Mouse (Mus musculus) frontal cortex, postnatal 14 days (tissue): ENCODE data around the gene Mylk4.

ENCODE experiments used
- DNase-seq, 2 experiments: peaks; one replicate each; pipeline ENCODE4 v3.0.0; 2022; ENCODE audit warnings: low spot score in 2 of 2

The Mylk4 gene

DNA sequence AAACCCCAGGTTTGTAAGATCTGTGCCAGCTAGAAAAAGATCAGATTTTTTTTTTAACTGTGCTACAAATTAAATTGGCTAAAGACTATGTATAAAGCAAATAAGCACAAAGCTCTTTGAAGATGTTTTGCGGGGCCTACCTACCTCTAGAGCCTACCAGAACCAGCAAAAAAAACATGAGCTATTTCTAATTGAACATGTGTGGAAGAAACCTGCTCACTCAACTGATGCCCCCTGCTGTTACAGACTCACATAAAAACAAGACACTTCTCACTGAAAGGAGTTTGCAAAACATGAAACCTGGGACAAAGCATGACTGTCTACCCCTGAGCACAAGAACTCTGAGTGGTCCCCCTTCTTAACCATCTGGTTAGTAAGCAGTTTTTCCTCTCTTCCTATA is 13.3 kb upstream of the Mylk4 start:
- DNase-seq, result no peak

DNA sequence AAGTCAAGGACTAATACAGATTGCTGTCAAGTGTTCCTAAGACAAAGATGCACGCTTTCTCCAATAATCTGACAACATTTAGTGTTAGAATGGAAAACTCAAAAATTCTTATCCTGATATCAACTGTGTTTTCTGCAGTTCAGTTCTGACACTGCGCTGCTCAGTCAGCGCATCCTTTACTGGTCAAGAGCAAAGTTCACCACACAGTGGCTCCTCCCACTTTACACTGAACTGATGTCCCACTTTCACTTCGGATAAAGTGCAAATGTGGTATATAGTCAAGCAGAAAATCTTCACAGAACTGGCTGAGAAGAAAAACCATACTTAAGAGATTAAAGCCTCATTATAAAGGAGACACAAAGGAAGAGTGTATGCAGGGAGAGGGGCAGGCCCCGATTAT is 11.4 kb upstream of the Mylk4 start:
- no peak for DNase-seq

DNA sequence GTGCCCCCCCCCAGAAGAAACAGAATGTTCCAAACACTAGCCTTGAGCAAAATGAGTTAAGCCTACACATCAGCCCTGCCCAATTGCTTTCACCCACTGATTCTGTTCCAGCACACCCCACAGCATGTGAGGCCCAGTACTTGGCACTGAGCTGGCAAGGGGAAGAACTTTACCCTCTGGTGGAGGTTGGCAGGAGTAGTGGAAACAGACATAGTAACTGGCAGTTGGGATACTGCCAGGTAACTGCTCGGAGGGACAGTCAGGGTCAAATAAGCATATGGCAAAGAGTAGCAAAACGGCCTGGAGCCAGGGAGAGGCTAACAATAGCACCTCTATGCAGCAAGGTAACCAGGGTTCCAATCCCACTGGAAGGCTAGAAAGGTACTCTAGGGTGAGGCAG is 10.9 kb upstream of the Mylk4 start:
- no peak for DNase-seq

DNA sequence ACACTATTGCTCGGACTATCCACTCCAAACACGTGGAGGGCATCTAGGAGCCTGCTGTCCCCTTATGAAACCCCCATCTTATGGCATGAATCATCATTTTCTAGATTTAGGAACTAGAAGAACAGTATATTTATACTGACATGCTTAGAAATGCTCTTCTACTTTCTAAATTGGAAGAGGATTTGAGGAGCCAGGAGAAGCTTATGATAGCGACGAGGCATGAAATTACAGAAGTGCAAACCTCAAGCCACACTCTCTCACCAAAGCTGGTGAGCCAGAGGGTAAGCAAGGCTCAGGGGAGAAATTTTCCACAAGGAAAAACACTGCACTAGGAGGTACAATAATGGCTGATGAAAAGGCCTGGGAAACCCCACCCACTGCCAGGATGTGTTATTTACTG is 6.0 kb upstream of the Mylk4 start:
- no peak for DNase-seq

DNA sequence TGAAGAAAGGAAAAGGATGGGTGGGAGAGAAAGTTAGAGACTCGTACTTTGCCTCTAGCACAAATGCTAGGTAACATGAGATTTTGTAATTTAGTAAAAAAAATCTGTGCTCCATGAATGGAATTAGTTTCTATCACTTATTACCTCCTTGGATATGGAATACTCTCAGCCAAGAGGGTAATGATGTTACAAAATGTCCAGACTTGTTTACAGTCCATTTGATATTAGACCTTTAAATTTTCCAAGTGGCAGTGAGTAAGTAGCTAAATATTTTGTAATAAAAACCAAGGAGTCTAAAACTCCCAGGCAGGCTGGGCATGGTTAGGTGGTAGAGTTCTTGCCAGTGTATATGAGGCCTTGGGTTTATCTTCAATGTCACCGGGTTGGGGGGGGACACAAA is 3.8 kb upstream of the Mylk4 start:
- DNase-seq, result no peak

DNA sequence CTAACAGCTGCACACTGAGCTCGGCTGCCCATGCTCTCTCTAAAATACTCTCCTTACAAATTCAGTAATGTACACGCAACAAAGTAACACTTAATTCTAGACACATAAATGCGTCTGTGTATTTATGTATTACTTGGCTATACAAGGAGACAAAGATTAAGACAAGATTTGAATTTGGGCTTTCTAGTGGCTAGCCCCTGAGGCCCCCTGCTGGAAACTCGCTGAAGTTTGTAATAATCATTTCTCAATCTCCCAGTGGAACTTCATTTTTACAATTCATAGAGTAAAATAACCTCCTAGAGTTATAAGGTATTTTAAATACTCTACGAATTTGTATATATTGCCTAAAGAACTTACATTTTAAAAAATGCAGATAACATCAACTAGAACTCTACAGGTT is 699 bp downstream of the Mylk4 start:
- DNase-seq, result no peak

DNA sequence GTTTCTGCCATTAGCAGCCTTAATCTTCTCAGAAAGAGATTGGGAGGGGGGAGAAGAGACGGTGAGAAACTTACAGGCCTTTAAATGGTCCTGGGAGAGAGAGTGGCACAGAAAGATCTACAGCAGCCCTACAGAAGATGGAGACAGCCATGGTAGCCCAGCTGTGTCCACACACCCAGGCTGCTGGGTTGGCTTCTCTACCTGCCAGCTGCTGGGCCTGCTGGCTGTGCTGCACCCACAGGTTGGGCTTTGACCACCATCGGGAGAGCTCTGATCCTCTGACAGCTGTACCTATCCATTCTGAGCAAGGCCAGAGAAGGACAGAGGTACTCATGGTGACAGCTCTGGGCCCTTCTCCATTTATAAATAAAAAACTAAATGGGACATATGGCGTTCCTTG is 4.9 kb downstream of the Mylk4 start:
- no peak for DNase-seq

DNA sequence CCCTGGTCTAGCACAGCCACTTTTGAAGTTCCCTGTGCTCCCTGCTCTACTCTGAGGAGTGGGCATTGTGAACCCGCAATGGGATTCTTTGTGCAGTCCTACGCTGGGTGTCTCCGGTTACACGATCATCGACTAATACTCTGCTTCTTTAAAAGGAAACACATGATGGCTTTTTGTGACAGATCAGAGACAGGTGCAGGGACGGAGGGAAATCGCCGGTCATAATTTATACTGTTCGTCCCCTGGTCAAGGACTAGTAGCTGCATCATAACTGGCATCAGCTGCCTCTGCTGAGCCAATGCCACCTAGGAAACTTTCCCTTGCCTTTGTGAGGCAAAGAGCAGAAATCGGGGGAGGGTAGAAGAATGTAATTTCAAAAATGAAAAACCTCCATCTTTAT is 7.4 kb downstream of the Mylk4 start:
- DNase-seq, result no peak

DNA sequence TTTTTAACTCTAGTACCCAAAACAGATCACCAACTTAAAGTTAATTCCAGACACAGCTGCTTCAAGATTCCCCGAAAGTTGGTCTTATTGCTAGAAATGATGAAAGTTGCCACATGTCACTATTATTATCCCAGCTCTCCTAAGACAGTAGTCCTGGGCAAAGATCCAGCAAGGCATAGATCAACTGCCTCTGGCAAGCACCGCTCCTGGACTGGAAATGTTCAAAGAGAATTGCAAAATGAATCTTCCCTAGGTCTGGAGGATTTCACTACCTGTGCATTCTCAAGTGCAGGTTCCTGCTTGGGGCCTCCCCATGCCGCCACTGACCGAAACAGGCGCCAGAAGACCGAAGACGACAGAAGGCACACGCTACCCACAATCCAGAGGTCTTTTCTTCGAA is 7.9 kb downstream of the Mylk4 start:
- DNase-seq, result no peak

DNA sequence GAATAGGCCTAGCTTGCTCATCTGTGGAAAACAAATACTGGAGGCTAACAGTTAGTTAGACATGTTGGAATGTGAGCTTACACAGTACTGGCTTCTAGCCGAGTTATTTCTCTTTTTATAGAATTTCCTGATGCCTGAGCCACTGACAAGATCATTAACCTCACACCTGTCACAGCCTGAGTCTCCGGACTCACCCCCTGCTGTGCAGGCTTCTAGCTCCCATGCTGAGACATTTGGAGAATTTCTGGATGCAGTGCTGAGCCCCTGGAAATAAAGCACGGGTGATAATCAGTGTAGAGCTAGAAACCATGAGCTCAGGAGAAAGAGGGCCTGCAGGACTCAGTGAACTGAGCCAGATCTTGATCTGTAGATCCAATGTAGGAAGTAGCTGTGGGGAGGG is 13.8 kb downstream of the Mylk4 start:
- no peak for DNase-seq

DNA sequence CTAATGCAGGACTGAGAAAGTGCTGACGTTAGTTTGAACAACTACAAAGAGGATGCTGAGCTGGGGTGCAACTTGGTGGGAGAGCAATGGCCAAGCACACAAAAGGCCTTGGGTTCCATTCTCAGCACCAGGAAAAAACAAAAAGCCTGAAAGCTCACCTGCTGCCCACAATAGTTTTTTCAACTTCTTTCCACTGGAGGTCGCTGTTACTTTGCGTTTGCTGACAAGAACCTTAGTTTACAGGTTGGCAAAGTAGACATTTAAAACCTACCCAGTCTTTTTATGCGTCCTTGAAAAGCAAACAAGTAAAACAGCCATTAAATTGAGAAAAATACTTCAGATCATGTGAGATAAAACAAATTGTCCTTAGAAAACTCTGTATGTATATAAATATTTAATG is 15.7 kb downstream of the Mylk4 start:
- no peak for DNase-seq

DNA sequence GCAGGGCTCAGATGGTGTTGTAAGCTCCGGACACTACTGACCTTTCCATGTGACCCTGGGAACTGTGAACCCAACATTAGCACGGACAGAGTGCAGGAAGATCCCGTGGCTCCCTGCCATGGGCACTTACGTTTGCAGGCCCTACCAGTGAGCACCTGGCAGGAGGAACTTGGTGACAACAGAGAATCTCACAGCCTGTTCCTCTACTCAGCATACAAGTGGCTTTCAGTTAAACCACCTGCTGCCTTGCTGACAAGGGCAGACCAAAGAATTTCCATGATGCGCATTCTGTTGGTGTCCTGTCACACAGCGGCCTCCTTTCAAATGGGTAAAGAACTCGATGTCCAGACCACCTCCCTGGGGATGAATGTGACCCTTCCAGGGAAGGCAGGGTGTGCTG is 19.3 kb downstream of the Mylk4 start:
- no peak for DNase-seq

DNA sequence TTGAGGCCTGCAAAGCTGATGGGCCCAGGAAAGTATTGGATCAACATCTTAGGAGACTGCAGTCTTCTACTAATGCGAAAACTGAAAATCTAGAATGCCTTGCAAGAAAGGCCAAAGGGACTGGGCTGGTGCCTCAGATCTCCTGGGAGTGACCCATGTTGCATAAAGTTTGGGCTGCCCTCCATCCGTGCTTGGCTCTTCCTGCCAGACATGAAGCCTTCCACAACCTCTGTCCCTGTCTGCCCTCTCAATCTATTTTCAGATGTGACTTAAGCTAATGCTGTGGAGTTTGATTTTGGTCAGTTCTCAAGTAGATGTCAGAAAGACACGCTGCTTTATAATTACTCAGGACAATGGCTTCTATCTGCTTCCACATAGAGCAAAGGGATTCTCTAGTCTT is 20.6 kb downstream of the Mylk4 start:
- no peak for DNase-seq

DNA sequence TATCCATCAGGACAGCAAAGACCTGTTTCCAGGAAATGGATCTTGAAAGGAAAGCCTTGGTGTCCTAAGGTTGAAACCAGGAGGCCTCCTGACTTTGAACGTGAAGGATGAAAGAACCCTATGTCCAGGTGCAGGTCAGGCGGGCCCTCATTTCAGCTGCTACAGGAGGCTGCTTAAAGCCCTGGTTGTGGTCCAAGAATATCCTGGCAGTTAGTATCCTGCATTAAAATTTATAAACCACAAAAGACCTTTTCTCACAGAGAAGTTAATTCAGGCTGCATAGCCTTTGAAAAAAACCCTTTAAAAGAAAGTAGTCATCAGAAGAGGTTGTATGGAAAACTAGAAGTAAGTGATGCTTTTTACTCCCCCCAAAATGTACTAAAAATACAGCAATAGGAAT is 23.0 kb downstream of the Mylk4 start:
- no peak for DNase-seq

DNA sequence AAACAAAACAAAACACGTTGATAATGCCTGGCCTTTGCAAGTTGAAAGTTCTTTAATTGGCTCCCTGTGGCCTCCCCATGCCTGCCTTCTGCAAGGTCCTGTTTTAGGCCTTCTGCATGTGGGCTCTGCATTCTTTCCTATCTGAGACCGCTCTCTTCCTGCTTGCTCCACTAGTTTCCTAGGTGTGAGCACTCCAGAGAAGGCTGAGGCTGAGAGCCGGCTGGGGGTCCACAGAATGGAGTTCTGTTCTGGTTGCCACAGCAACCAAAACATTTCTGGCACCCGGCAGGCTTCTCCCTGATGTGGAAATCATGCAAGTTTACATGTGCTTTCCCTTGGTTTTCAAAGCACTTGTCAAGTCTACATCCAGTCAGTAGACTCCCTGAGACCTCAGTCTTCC is 24.7 kb downstream of the Mylk4 start:
- DNase-seq, result peak in 1 of 2 experiments; percentile 15

DNA sequence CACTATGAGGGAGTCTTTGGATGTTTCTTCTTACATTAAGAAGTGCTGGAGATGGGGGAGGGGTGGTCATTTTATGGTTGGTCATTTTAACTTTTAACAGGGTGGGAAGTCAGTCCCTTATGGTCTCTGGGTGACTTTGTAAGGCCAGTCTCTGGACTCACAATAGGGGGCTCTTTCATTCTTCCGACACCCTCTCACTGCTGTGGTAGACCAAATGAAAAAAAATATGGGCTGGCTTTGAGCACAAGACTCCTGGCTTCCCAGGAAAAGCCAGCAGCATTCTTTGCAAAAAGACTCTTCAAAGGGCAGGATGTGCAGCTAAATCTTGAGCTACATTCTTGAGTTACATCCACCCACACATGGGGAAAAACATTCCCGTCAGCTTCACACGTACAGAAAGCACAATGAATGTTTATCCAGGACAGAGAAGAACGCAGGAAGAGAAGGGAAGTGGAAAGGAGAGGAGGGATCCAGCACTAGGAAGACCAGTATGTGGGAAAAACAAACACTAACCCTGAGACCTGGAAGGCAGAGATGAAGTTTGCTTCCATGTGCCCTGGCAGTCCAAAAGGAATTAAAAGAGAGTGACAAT is 31.6 kb downstream of the Mylk4 start:
- no peak for DNase-seq

DNA sequence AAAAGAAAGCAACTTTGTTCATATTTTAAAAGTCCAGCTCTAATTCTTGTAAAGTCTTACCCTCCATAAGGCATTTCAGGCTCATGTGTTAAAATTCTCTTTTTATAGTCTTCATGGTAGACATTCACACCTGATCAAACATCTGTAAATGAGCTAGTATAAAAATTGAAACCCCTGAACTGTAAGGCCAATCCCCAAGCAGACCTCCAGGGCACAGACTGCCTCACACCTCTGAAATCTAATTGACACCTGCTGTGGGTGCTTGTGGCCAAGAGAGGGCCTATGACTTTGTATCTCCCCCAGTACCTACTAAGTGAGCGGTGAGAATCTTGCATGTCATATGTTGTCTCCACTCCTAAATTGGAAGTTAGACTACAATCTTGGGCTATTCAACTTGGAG is 33.2 kb downstream of the Mylk4 start:
- DNase-seq, result no peak

DNA sequence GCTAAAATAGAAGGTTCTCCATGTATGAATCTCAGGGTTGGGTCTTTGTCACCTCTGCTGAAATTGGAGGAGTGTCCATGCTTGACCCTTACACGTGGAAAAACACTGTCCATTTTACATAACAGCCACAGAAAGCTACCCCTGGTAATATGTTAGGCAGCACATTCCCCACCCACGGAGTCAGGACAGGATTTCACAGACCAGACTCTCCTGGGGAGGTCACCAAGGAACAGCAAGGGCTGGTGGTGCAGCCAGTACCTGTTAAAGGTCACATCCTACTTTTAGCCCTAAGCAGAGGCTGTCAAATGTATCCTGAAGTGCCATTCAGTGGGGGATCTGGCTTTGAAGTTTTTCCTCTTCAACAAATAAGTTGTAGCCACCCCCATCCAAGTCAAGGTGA is 35.3 kb downstream of the Mylk4 start:
- no peak for DNase-seq

DNA sequence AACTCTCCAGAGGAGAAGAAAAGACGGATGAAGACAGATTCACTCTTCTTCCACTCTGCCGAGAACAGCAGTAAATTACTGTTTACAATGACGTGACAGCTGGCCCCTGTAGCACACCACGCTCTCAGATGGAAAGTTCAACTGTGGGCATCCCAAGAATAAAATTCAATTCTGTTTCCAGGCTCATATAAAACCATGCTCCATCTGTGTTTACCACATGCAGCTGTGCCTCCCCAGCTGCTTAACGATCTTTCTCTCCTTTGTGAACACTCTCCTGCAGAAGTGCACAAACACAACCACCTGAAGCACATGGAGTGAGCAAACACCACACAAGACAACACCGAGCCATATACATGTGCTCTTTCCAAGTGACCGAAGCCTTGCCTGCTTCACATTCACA is 42.6 kb downstream of the Mylk4 start:
- DNase-seq, result no peak

DNA sequence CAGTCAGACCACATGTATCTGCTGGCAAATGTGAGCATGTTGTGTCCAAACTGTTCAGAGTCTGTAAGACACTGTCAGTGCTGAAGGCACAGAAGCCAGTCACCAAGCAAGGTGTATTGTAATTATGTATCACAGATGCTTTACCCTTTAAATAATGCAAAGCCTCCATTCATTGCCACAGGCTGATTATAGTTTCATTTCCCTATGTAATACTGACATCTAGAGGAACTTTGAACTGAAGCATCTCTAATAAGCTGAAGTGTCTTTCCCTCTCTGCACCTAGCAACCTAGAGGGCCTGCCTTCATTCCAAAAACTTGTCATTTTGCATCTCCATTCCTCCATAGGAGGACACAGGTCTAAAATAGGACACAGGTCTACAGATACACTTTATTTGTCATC is 52.5 kb downstream of the Mylk4 start:
- no peak for DNase-seq

DNA sequence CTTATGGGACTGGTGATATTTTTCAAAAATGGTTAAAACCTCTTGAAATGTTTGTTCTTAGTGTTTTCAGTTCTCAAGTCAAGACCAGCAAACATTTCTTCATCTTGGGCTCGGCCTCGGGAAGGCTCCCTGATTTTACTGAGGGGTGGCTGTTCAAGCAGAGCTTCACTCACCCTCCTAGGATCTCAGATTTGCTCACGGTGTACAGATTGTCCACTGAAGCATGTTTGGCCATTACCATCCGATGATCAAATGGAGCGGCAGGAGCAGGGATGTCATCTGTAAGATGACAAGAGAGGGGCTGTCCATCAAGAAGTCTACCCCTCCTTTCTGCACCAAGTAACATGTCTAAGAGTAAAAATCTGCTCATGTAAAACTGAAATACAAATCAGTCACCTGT is 59.1 kb downstream of the Mylk4 start:
- DNase-seq, result no peak

DNA sequence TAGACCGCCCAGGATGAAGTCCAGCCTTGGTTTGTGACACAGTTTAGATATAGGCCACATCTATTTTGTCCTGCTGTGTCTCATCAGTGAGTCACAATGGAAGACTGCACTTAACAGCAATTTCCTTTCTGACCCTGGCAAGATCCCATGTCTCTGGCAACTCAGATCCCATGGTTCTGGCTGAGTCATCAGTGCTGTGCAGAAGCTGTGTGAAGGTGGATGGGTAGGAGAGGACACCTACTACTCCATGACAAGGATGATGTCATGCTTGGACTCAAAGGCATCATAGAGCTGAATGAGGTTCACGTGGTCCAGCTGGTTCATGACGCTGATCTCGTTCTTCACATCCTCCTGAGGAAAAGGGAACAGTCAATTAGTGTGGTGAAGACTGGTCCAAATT is 62.0 kb downstream of the Mylk4 start:
- no peak for DNase-seq

DNA sequence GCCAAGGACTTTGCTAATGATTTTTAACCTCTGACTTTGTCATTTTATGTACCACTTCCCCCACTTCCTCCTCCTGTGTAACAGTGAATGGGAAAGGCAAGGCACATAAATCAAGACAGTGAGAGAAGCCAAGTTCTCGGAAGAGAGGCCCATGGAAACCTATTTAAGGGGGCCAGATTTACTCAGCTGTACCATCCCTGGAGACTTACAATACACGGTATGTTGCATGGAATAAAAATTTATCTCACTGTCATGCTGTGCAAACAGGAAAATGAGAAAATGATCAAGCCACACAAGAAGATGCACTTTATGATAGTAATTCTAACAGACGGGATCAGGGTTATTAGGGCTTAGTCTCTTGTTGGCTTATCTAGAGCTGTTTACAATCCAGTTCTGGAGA is 64.5 kb downstream of the Mylk4 start:
- DNase-seq, result no peak

DNA sequence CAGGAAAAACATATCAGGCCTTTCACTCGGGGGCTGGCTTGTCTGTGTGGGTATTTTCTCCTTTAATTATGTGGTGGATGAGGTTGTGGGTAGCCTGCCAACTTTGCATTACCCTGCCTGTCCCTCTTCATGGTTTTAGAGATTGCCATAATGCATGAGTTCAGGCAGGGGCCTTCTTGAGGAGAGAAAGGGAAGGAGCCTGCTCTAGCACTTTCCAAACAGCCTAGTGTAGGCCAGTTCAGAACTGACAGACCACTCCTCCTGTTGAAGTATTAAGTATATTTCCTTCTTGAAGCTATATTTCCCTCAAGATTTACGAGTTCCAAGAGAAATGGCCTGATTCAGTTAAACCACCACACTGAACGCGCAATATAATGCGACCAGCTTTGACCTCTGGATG is 66.0 kb downstream of the Mylk4 start:
- DNase-seq, result no peak

DNA sequence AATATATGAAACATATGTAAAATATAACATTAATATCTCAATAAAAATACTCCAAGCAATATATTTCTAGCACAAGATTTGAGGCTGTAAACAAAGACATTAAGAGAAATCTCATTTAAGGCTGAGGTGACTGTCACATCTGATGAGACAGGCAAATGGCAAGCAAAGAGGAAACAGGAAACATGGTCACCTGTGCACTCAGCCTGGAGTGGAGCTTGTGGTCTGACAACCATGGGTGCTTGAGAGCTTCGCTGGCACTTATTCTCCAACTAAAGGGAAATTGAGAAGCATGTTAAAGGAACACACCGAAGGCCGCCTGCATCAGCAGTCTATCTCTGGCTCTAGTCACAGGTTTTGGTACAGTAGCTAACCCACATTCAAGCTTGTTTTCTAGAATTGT is 71.2 kb downstream of the Mylk4 start:
- no peak for DNase-seq
